Mouse (Mus musculus) large intestine, adult 2 months (tissue): ENCODE results near the gene Olfr1450. TPM values are rescaled to one million over a fixed set of nuclear protein-coding genes. Genes with fewer than 3 reads are reported as not detected.
"Not testable (repeated sequence)": the region's sequence is repeated elsewhere in the genome, so short reads cannot be mapped to it uniquely, and the experiment has no call there.

Source experiments
- DNase-seq: peaks from one replicate; pipeline ENCODE4 v3.0.0-alpha.2; 2012; ENCODE audit warnings: low read depth, low spot score
- WGBS: fragments of 180-500 bp; shearing (Covaris S2); methylation state at CpG from one replicate; pipeline ENCODE4 v1.1.7; 2018; 5-methylcytosine and 5-hydroxymethylcytosine counted together
- polyA plus RNA-seq: library from polyadenylated mRNA; depleted of rRNA; stranded (reverse); fragments of >200 nt; gene quantifications from 2 replicates; pipeline ENCODE4 v1.2.3, GENCODE M21; 2012; rRNA removed

The Olfr1450 gene
- not detected in 2 replicates for polyA plus RNA-seq

GRCm38 (mm10) chr19:12949958-12950357, at the start of gene Olfr1450:
Olfr1450 (plus strand) TSS chr19:12950258.
- WGBS = 85% methylated on average over 1 of the region's 1 CpGs
- DNase-seq = no peak

GRCm38 (mm10) chr19:12903643-12904042, 46.4 kb upstream of the Olfr1450 start, which contains the start of gene Olfr1447:
Olfr1447 (minus strand) TSS chr19:12903743.
- 92% methylated on average over 1 of the region's 1 CpGs for WGBS

GRCm38 (mm10) chr19:12924319-12924718, 25.7 kb upstream of the Olfr1450 start, which contains the start of gene Olfr1448:
Olfr1448 (minus strand) TSS chr19:12924419.
- WGBS = 57% methylated on average over 1 of the region's 1 CpGs
- no peak for DNase-seq

More at GRCm38 (mm10) chr19:12903643-12904042, 46.4 kb upstream of the Olfr1450 start, which contains the start of gene Olfr1447:
- no peak for DNase-seq

GRCm38 (mm10) chr19:12930540-12930939, 19.5 kb upstream of the Olfr1450 start, which contains the start of gene Olfr1449:
Olfr1449 (plus strand) TSS chr19:12930840.
- DNase-seq = no peak

GRCm38 (mm10) chr19:12970082-12970481, 20.0 kb downstream of the Olfr1450 start:
- DNase-seq = not testable (repeated sequence)
- 78% methylated on average over 5 of the region's 5 CpGs for WGBS

GRCm38 (mm10) chr19:12992316-12992715, 42.3 kb downstream of the Olfr1450 start:
- WGBS = 95% methylated on average over 4 of the region's 4 CpGs
- not testable (repeated sequence) for DNase-seq

- DNase-seq = no peak
- 72% methylated on average over 2 of the region's 2 CpGs for WGBS
Observed at GRCm38 (mm10) chr19:12994714-12995113, 44.7 kb downstream of the Olfr1450 start, which contains the start of gene Olfr1451. Olfr1451 (plus strand) TSS chr19:12995014.

Other genes with a start within 250 kb of the Olfr1450 start
- gene Cntf, start 184.6 kb upstream of the Olfr1450 start, polyA plus RNA-seq = 2.0 TPM in 2 replicates
- gene Zfp91, start 154.1 kb upstream of the Olfr1450 start, polyA plus RNA-seq = 9.5 and 13.0 TPM in 2 replicates
- gene Lpxn, start 154.1 kb upstream of the Olfr1450 start, polyA plus RNA-seq = 10.5 and 11.6 TPM in 2 replicates
- not detected in 2 replicates for gene Gm5244, start 103.6 kb upstream of the Olfr1450 start, polyA plus RNA-seq
- gene Olfr1444, start 93.0 kb upstream of the Olfr1450 start, polyA plus RNA-seq = not detected in 2 replicates
- gene Olfr1445, start 66.4 kb upstream of the Olfr1450 start, polyA plus RNA-seq = not detected in 2 replicates
- gene Olfr1446, start 56.7 kb upstream of the Olfr1450 start, polyA plus RNA-seq = not detected in 2 replicates
- not detected in 2 replicates for gene Olfr1447, start 46.5 kb upstream of the Olfr1450 start, polyA plus RNA-seq
- gene Olfr1448, start 25.8 kb upstream of the Olfr1450 start, polyA plus RNA-seq = not detected in 2 replicates
- gene Olfr1449, start 19.4 kb upstream of the Olfr1450 start, polyA plus RNA-seq = 0.09 TPM in 1 of 2 replicates, not detected in the other
- gene Olfr1451, start 44.8 kb downstream of the Olfr1450 start, polyA plus RNA-seq = not detected in 2 replicates
- gene Olfr1453, start 78.1 kb downstream of the Olfr1450 start, polyA plus RNA-seq = not detected in 2 replicates
- not detected in 2 replicates for gene Olfr1454, start 110.4 kb downstream of the Olfr1450 start, polyA plus RNA-seq
- not detected in 2 replicates for gene Olfr1457, start 147.6 kb downstream of the Olfr1450 start, polyA plus RNA-seq
- gene Olfr1458, start 156.5 kb downstream of the Olfr1450 start, polyA plus RNA-seq = not detected in 2 replicates
- gene Olfr1459, start 199.3 kb downstream of the Olfr1450 start, polyA plus RNA-seq = not detected in 2 replicates
- not detected in 2 replicates for gene Olfr1461, start 212.7 kb downstream of the Olfr1450 start, polyA plus RNA-seq
- not detected in 2 replicates for gene Olfr1462, start 235.5 kb downstream of the Olfr1450 start, polyA plus RNA-seq